Mouse (Mus musculus) liver, postnatal 0 days (tissue): ENCODE data around the gene Zbtb32.

Experiments used
- CTCF ChIP-seq: sonication (generic); IDR thresholded peaks from 2 replicates; pipeline ENCODE4 v1.5.1; 2016; ENCODE audit warnings: antibody characterized with exemption, low read depth
- EP300 ChIP-seq: IDR thresholded peaks from 2 replicates; pipeline ENCODE4 v1.6.1; 2016; ENCODE audit warnings: antibody characterized with exemption, low read depth, mild to moderate bottlenecking

DNA sequence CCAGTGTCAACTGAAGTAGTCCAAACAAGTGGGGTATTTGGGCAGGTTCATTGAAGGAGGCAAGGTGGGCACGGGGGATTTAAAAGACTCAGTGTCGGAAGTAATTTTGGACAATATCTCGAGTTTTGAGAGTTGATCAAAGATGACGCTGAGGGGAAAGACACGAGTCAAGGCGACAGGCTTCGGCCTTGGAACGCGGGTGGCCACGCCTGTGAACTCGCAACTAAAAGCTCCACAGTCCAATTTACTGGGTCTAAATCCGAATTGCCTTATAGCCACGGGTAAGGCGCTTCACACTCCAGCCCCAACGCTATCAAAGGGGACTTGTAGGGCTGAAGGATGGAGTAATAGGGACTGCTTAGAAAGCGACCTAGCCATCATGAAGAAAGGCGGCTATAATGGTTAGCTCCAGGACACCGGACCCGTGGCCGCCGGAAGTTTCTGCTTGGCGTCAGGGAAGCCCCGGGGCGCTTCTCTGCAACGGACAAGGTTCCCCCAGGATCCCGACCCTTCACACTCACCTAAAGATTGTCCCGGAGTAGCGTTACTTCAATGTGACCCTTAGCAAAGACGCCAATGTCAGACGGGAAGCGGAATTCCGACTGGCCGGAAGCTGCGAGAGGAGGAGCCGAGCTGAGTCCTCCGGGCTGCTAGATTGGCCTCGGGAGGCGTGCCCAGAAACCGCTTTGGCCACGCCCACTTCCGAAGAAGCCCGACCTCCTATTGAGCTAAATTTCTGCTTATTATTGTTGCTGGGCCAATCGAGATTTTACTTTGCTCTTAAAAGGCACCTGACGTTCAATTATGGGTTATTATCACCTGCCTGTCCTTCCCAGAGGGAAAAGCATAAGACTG, 27.0 kb upstream of the Zbtb32 start, which contains the start of gene Cox6b1:
- TF ChIP-seq CTCF (no peak), EP300 (no peak)
